Mouse (Mus musculus) MEL (cell line): ENCODE measurements around the gene Spem1.

Experiments
- CTCF ChIP-seq, 3 experiments: IDR thresholded peaks in 2 of 3; conservative IDR thresholded peaks in 1 of 3; 2 replicates each; pipeline ENCODE4 v1.5.1; 2011 to 2012; ENCODE audit warnings: low read length in 3 of 3, low read depth in 2 of 3, mild to moderate bottlenecking in 2 of 3, improper control_type of control experiment in 1 of 3, inconsistent platforms in 1 of 3, mixed read lengths in 1 of 3, moderate library complexity in 1 of 3; ENCODE audit not compliant: control insufficient read depth in 1 of 3, insufficient read depth in 1 of 3, poor library complexity in 1 of 3, severe bottlenecking in 1 of 3
- EP300 ChIP-seq, 2 experiments: IDR thresholded peaks; 2 replicates each; pipeline ENCODE4 v1.6.1; 2011; ENCODE audit warnings: improper control_type of control experiment in 2 of 2, low read length in 2 of 2, low read depth in 1 of 2, mild to moderate bottlenecking in 1 of 2
- GABPA ChIP-seq: IDR thresholded peaks from 2 replicates; pipeline ENCODE4 v1.6.1; 2012; ENCODE audit warnings: low read depth, mild to moderate bottlenecking, inconsistent platforms, low read length, improper control_type of control experiment, moderate library complexity
- MAX ChIP-seq: IDR thresholded peaks from 2 replicates; pipeline ENCODE4 v1.6.1; 2011; ENCODE audit warnings: low read length, improper control_type of control experiment
- POLR2A ChIP-seq, 2 experiments: IDR thresholded peaks; 2 replicates each; pipeline ENCODE4 v1.6.1; 2011 to 2012; ENCODE audit warnings: low read length in 2 of 2, mild to moderate bottlenecking in 2 of 2, control low read depth in 1 of 2, improper control_type of control experiment in 1 of 2, low read depth in 1 of 2, moderate library complexity in 1 of 2; ENCODE audit not compliant: control insufficient read depth in 1 of 2, insufficient read depth in 1 of 2, poor library complexity in 1 of 2
- USF2 ChIP-seq, 2 experiments: IDR thresholded peaks; 2 replicates each; pipeline ENCODE4 v1.6.1; 2011 to 2012; ENCODE audit warnings: improper control_type of control experiment in 2 of 2, low read length in 2 of 2, borderline replicate concordance in 1 of 2, inconsistent platforms in 1 of 2, low read depth in 1 of 2, mild to moderate bottlenecking in 1 of 2; ENCODE audit not compliant: insufficient read depth in 1 of 2

- TF ChIP-seq USF2 (IDR thresholded peaks at IDR 0.05; ENCODE audit: borderline replicate concordance in 1 of 2, insufficient read depth in 1 of 2, low read depth in 1 of 2, low read length in 2 of 2) (no peak), CTCF (IDR thresholded peaks at IDR 0.05 in 2 of 3, conservative IDR thresholded peaks at IDR 0.05 in 1 of 3; ENCODE audit: control insufficient read depth in 1 of 3, insufficient read depth in 1 of 3, low read depth in 2 of 3, low read length in 3 of 3, poor library complexity in 1 of 3, severe bottlenecking in 1 of 3) (no peak), GABPA (no peak), MAX (no peak), POLR2A (IDR thresholded peaks at IDR 0.05; ENCODE audit: control insufficient read depth in 1 of 2, insufficient read depth in 1 of 2, low read depth in 1 of 2, low read length in 2 of 2, poor library complexity in 1 of 2) (no peak), EP300 (IDR thresholded peaks at IDR 0.05; ENCODE audit: low read depth in 1 of 2, low read length in 2 of 2) (no peak)
These were observed 27.9 kb upstream of the Spem1 start for GRCm38 (mm10) chr11:69849884-69850283.
